Mouse (Mus musculus) heart, embryonic 10.5 days (tissue): Measurements from ENCODE around the gene Cd5. TPM values are rescaled to one million over a fixed set of nuclear protein-coding genes. Genes with fewer than 3 reads are reported as not detected.

Experiments
- DNase-seq: peaks from one replicate; pipeline ENCODE4 v3.0.0-alpha.2; 2017; ENCODE audit warnings: low spot score
- H3K27ac ChIP-seq: fragments of 300-500 bp; sonication (generic); 2 replicates; pipeline ENCODE4 v1.5.1; 2016; ENCODE audit warnings: mild to moderate bottlenecking
- H3K27me3 ChIP-seq: fragments of 300-500 bp; sonication (generic); 2 replicates; pipeline ENCODE4 v1.6.1; 2016; ENCODE audit warnings: mild to moderate bottlenecking; ENCODE audit not compliant: poor library complexity, insufficient read depth, severe bottlenecking
- H3K36me3 ChIP-seq: fragments of 300-500 bp; sonication (generic); 2 replicates; pipeline ENCODE4 v1.6.1; 2016; ENCODE audit warnings: mild to moderate bottlenecking, moderate library complexity
- H3K4me1 ChIP-seq: fragments of 300-500 bp; sonication (generic); 2 replicates; pipeline ENCODE4 v1.6.1; 2016; ENCODE audit warnings: mild to moderate bottlenecking
- H3K4me3 ChIP-seq: fragments of 300-500 bp; sonication (generic); 2 replicates; pipeline ENCODE4 v1.5.1; 2016; ENCODE audit warnings: mild to moderate bottlenecking, moderate library complexity
- H3K9me3 ChIP-seq: fragments of 300-500 bp; sonication (generic); 2 replicates; pipeline ENCODE4 v1.6.1; 2016; ENCODE audit warnings: mild to moderate bottlenecking, moderate library complexity
- WGBS: fragments of 180-500 bp; shearing (Covaris S2); methylation state at CpG from one replicate; pipeline ENCODE4 v1.1.7; 2016; 5-methylcytosine and 5-hydroxymethylcytosine counted together
- polyA plus RNA-seq: library from polyadenylated mRNA; unstranded; fragments of >200 nt; fragmentation: Nextera tagmentation; extraction: Ambion mirVana; gene quantifications from 2 replicates; pipeline ENCODE4 v1.2.1, GENCODE M21; 2016

The Cd5 gene
- polyA plus RNA-seq, 1 experiment from 2014 or later: 0.18 TPM

DNA sequence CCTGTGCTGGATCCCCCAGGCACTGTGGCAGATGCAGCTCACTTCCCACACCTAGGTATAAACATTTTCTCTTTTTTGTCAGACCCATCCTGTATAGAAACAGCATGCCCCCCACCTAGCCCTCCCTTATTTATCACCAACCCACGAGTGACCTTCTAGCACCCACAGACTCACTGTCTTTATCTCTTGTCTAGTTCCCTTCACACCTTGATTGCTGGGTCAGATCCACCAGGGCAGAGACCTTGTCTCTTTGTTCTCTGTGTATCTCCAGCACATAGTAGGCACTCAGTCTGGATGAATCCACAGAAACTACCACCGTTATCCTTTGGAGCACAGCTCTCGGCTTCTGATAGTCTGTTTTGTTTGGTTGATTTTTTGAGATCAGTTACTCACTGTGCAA lies 3.7 kb downstream of the Cd5 start:
- no peaks in the 10 kb centered on the region for H3K9me3 ChIP-seq
- DNase-seq: no peak
- WGBS: 72% methylated on average over 3 of the region's 3 CpGs
- H3K27me3 ChIP-seq: 0 out of 2 replicates have a peak, but pooled peaks cover 5% of the 10 kb centered on the region
- H3K4me1 ChIP-seq: no peaks in the 10 kb centered on the region
- H3K4me3 ChIP-seq: no peak overlapping the region
- no peaks in the 10 kb centered on the region for H3K36me3 ChIP-seq
- H3K27ac ChIP-seq: no peak overlapping the region

DNA sequence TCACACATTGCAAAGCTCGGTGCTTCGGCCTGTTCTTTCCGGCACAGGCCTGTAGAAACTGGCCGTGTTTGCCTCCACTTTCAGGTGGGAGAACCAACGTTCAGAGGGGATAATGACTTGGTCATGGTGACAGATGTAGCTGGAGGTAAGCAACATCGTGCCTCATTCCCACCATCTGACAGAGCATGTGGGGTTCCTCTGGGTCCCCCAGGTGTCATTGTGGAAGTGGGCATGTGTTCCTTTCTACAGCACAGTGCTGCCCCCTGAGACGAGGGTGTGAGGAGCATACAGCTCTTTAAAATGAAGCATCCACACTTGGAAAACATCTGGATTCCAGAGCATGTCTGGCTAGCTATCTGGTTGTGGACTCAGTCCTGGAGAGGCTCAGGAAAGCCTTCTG lies 4.2 kb downstream of the Cd5 start:
- 85% methylated on average over 7 of the region's 7 CpGs for WGBS
- Histone ChIP-seq H3K4me1 (no peaks in the 10 kb centered on the region), H3K27ac (no peak overlapping the region), H3K9me3 (no peaks in the 10 kb centered on the region), H3K27me3 (0 out of 2 replicates have a peak, but pooled peaks cover 5% of the 10 kb centered on the region), H3K36me3 (no peaks in the 10 kb centered on the region), H3K4me3 (no peak overlapping the region)
- no peak for DNase-seq

DNA sequence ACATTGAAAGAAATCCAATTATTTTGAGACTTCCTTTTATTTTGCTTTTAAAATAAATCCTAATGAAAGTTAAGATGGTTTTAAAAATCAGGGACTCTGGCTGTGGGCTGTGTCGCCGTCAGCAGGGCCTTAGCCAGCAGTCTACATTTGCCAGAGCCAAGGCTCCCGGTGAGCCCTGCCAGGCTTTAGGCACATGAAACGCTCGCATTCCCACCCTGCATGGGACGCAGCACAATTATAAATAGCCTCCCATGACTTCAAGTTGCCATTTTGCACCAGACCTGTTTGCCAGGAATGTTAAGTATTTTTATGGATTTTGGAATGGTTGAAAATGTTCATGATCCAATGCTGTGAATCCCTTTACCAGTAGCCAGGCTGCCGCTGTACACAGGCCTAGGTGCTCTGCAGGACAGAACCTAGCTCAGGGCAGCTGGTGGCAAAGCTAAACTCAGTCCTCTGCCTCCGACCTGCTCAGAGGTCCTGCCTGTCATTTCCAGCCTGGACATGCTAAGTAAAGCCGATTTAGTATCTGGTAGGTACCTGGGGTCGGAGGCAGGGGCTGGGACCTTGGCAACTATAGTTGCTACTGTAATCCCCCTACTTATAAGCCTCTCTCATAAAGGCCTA lies 5.2 kb downstream of the Cd5 start:
- peak; percentile 70 for DNase-seq
- Histone ChIP-seq H3K27me3 (0 out of 2 replicates have a peak, but pooled peaks cover under 1% of the 10 kb centered on the region), H3K4me1 (no peaks in the 10 kb centered on the region), H3K27ac (no peak overlapping the region), H3K9me3 (no peaks in the 10 kb centered on the region), H3K4me3 (no peak overlapping the region), H3K36me3 (no peaks in the 10 kb centered on the region)
- 69% methylated on average over 10 of the region's 10 CpGs for WGBS

DNA sequence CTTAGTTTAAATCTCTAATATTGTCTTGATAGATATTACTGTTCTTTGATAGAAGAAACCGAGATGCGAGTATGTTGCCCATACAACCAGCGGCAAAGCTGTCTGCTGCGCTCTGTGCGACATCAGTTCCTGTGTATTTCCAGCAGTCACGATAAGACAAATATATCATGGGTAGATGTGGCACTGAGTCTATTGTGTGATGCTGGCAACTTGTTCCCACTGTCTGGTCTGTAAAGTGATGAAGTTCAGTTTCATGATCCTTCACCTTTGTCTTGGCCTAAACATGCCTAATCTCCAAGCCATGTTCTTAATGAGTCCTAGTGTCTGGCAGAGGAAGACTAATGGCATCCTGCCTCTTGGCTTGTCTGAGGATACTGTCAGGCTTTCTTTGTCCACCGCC lies 6.1 kb downstream of the Cd5 start:
- no peak for DNase-seq
- no peaks in the 10 kb centered on the region for H3K9me3 ChIP-seq
- H3K36me3 ChIP-seq: no peaks in the 10 kb centered on the region
- H3K27me3 ChIP-seq: no peaks in the 10 kb centered on the region
- H3K4me3 ChIP-seq: no peak overlapping the region
- no peaks in the 10 kb centered on the region for H3K4me1 ChIP-seq
- no peak overlapping the region for H3K27ac ChIP-seq
- 92% methylated on average over 7 of the region's 7 CpGs for WGBS

DNA sequence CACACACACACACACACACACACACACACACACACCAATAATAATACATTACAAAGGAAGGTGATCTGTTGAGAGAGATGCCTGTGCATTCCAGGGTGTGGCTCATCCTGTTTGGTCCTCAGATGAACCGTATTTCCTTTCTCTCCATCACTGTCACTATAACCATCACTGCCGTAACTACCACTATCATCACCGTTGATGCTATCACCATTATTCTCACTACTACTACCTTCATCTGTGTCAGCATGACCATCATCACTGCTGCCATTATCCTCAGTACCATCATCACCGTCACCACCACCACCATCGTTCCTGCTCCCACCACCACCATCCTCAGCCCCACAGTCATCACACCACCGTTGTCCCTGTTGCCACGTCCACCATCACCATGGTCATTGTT lies 6.8 kb downstream of the Cd5 start:
- WGBS: 91% methylated on average over 7 of the region's 7 CpGs
- H3K36me3 ChIP-seq: no peaks in the 10 kb centered on the region
- no peaks in the 10 kb centered on the region for H3K27me3 ChIP-seq
- no peaks in the 10 kb centered on the region for H3K9me3 ChIP-seq
- no peak overlapping the region for H3K4me3 ChIP-seq
- DNase-seq: no peak
- H3K27ac ChIP-seq: no peak overlapping the region
- no peaks in the 10 kb centered on the region for H3K4me1 ChIP-seq

DNA sequence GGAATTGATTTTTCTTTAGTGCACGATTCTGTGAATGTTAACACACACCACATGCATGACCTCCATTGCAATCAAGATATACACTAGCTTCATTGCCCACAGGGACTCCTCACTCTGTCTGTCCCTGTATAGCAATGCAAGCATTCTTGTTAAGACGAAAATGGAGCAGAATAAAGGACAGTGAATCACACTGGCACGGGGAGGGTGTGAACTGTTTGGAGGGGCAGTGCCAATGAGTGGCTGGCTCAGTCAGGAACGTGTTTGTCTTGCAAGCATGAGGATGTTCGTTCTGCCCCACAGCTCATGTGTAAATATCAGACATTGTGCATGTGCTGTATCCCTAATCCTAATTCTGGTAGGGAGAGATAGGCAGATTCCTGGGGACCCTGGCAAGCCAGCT lies 8.3 kb downstream of the Cd5 start:
- H3K4me1 ChIP-seq: no peaks in the 10 kb centered on the region
- no peaks in the 10 kb centered on the region for H3K36me3 ChIP-seq
- no peaks in the 10 kb centered on the region for H3K9me3 ChIP-seq
- no peaks in the 10 kb centered on the region for H3K27me3 ChIP-seq
- peak; percentile 72 for DNase-seq
- no peak overlapping the region for H3K27ac ChIP-seq
- H3K4me3 ChIP-seq: no peak overlapping the region
- WGBS: 78% methylated on average over 5 of the region's 5 CpGs

DNA sequence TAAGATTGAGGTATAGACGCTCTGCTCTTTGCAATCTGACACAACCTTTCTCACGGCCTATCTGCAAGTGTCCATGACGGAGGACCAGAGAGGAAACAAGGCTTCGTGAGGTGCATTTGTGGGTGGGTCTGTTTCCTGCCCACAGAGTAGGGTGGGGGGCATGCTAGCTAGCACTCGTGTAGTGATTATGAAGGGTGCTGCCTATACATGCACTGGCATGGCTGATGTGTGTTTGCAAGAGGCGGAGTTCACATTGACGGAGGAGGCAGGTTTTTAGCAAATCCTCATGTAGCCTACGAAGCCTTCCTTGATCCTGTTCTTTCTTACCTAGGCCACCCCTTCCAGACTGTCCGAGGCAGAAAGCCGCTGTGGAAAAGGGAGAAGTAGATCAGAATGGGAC lies 8.9 kb downstream of the Cd5 start:
- DNase-seq: no peak
- WGBS: 86% methylated on average over 10 of the region's 10 CpGs
- H3K4me1 ChIP-seq: no peaks in the 10 kb centered on the region
- 0 out of 2 replicates have a peak, but pooled peaks cover 2% of the 10 kb centered on the region for H3K27me3 ChIP-seq
- no peaks in the 10 kb centered on the region for H3K36me3 ChIP-seq
- H3K4me3 ChIP-seq: no peak overlapping the region
- H3K9me3 ChIP-seq: no peaks in the 10 kb centered on the region
- no peak overlapping the region for H3K27ac ChIP-seq

DNA sequence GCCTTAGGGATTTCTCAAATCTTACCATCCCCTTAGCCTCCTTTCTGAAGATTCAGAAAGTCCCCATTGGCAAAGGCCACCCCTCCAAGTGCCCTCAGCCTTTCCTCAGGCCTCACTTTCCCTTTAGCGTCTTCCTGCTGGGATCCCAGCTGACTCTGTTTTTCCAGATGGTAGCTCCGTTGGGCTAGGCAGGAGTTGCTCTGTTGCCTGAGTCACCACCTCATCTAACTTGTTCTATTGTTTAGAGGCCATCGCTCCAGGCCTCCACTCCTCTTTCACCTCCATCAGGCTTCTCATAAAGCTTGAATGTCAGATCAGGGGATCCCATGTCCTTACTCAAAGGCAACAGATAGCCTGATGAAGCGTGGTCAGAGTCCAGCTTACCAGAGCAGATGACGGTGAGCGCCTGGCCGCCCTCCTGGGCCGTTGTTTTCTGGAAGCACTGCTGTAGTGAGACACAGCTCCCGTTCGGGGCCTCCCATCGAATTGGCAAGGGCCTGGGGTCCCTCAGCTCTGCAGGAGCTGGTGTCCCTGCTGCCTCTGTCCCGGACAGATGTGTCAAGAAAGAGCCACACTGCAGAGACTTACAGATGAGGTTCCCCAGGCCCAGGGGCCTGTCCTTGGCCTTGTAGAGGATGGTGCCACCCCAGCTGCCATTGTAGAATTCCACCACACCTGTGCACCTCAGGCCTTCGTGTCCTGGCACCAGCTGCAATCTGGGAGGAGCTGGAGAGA lies 14.0 kb downstream of the Cd5 start:
- no peak overlapping the region for H3K27ac ChIP-seq
- no peaks in the 10 kb centered on the region for H3K9me3 ChIP-seq
- peaks cover 24% of the 10 kb centered on the region; the same call in 1 of the 2 replicates for H3K27me3 ChIP-seq
- WGBS: 59% methylated on average over 13 of the region's 13 CpGs
- no peak overlapping the region for H3K4me3 ChIP-seq
- no peaks in the 10 kb centered on the region for H3K36me3 ChIP-seq
- H3K4me1 ChIP-seq: peaks cover 29% of the 10 kb centered on the region
- DNase-seq: no peak

DNA sequence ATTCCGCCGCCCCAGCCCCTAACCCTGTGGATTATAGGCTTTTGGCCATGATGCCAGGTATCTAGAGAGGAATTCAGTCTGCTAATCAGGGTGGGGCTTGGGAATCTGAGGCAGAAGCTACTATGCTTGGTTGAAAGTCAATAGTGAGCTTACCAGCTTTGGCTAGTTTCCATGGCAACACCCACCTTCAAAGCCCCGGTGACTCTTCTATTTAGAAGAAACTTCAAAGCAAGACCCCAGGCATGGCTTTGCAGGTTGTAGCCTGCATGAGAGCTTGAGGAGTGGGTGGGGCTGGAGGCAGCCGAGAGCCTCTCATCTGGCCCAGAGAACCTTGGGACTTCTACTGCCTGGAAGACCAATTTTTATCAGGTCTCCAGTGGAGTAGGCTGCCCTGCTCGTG lies 15.2 kb downstream of the Cd5 start:
- WGBS: 35% methylated on average over 5 of the region's 5 CpGs
- no peaks in the 10 kb centered on the region for H3K36me3 ChIP-seq
- peaks cover 24% of the 10 kb centered on the region; the same call in 1 of the 2 replicates for H3K27me3 ChIP-seq
- H3K9me3 ChIP-seq: no peaks in the 10 kb centered on the region
- DNase-seq: no peak
- no peak overlapping the region for H3K27ac ChIP-seq
- H3K4me1 ChIP-seq: peaks cover 33% of the 10 kb centered on the region
- H3K4me3 ChIP-seq: no peak overlapping the region

DNA sequence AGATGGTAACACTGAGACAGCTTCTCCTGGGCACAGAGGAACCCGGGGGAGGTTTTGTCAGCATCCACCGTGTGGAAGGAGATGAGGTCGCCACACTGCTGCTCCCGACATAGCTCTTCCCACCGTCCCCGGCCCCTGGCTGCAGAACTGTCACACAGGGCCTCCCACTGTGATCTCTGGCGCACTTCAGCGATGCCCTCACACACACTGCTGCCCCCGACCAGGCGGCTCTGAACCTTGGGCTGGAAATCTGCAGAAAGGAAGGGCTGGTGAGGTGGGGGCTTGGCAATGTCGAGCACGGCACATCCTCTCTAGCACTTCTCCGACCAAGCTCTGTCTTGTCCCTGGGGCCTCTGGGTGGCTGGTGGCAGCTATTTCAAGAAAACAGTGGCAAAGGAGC lies 15.7 kb downstream of the Cd5 start:
- no peak for DNase-seq
- H3K27ac ChIP-seq: peak overlapping the region; percentile 52; the same call in 1 of the 2 replicates
- H3K36me3 ChIP-seq: no peaks in the 10 kb centered on the region
- H3K4me1 ChIP-seq: peaks cover 37% of the 10 kb centered on the region
- H3K4me3 ChIP-seq: 0 out of 2 replicates have a peak overlapping the region, but pooled peaks have one; percentile 25
- WGBS: 11% methylated on average over 13 of the region's 13 CpGs
- no peaks in the 10 kb centered on the region for H3K9me3 ChIP-seq
- H3K27me3 ChIP-seq: peaks cover 24% of the 10 kb centered on the region; the same call in 1 of the 2 replicates

DNA sequence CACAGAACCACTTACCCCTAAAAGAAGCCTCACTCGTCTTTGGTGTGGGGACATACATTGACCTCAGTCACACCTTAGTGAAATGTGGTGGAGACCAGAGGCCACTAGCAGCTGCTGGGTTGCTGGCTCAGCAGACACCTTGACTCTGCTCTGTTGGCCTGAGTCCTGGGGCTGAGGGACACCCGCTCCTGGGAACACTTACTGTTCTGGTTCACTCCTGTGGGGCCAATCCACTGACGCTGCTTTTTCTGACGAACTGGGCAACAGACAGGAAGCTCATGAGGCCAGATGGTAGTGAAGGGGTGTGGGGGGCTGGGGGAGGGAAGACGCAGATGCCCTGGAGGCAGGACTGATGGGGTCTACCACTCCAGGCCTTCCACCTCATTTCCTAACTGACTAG lies 17.7 kb downstream of the Cd5 start:
- Histone ChIP-seq H3K27ac (peak overlapping the region; percentile 82; the same call in 1 of the 2 replicates), H3K36me3 (no peaks in the 10 kb centered on the region), H3K9me3 (no peaks in the 10 kb centered on the region), H3K27me3 (peaks cover 24% of the 10 kb centered on the region; the same call in 1 of the 2 replicates), H3K4me3 (no peak overlapping the region), H3K4me1 (peaks cover 39% of the 10 kb centered on the region)
- no peak for DNase-seq
- 40% methylated on average over 5 of the region's 5 CpGs for WGBS

DNA sequence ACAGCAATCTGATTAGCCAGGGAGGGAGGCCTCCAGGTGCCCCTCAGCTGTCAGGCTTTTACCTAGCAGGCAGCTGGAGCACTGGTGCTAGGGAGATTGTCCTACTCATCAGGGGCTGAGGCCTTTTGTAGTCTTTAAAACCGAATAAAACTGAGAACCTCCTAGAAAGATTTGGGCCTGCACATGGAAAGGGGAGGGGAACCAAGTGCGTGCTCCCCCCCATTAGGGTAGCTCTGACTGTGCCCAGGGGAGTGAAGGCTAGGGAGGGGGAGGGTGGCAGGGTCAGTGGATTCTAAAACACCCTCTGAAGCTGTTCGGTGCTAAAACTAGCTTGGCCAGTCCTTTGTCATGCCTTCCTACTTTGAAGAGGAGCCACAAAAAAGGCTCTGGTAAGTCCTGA lies 18.3 kb downstream of the Cd5 start:
- Histone ChIP-seq H3K36me3 (no peaks in the 10 kb centered on the region), H3K4me3 (no peak overlapping the region), H3K27ac (peak overlapping the region; percentile 82), H3K9me3 (no peaks in the 10 kb centered on the region), H3K4me1 (peaks cover 39% of the 10 kb centered on the region), H3K27me3 (peaks cover 24% of the 10 kb centered on the region; the same call in 1 of the 2 replicates)
- 29% methylated on average over 3 of the region's 3 CpGs for WGBS
- no peak for DNase-seq

DNA sequence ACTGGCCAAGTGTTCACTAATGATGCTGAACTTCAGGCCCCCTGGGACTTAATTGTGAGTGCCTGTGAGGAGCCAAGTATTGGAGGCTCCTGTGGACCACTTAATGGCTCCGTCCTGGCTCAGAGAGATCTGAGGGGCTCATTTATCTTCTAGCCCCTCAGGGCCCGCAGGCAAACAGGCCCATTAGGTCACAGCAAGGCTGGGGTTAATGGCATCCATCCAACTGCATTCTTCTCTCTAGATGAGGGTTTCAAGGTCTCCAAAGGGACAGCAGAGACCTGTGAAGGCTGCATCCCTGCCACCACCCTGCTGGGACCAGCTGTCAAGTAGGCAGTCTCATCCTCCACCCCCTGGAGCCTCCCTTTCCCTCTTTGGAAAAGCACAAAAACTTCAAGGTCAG lies 19.1 kb downstream of the Cd5 start:
- Histone ChIP-seq H3K36me3 (no peaks in the 10 kb centered on the region), H3K9me3 (no peaks in the 10 kb centered on the region)
- no peak for DNase-seq

More for the DNA sequence above, 19.1 kb downstream of the Cd5 start:
- Histone ChIP-seq H3K27me3 (peaks cover 20% of the 10 kb centered on the region; the same call in 1 of the 2 replicates), H3K4me1 (peaks cover 39% of the 10 kb centered on the region), H3K27ac (peak overlapping the region; percentile 82), H3K4me3 (no peak overlapping the region)
- 19% methylated on average over 2 of the region's 2 CpGs for WGBS
